Mouse (Mus musculus) heart, postnatal 0 days (tissue): ENCODE measurements around the gene Cntnap1.
"Not testable (repeated sequence)": the region's sequence is repeated elsewhere in the genome, so short reads cannot be mapped to it uniquely, and the experiment has no call there.

Experiments used
- CTCF ChIP-seq: IDR thresholded peaks from 2 replicates; pipeline ENCODE4 v1.5.1; 2016; ENCODE audit warnings: antibody characterized with exemption, control low read depth, low read depth
- EP300 ChIP-seq: IDR thresholded peaks from 2 replicates; pipeline ENCODE4 v1.6.1; 2016; ENCODE audit warnings: antibody characterized with exemption, low read depth

- not testable (repeated sequence) for TF ChIP-seq CTCF, EP300
Observed at GRCm38 (mm10) chr11:101160981-101161505, 9.3 kb upstream of the Cntnap1 start.
